Mouse (Mus musculus): Measurements from ENCODE around the gene Swi5. TPM values are rescaled to one million over a fixed set of nuclear protein-coding genes. Genes with fewer than 3 reads are reported as not detected.

The Swi5 gene
- 253 TPM for polyA plus RNA-seq (2012; fragmentation: generic; extraction: Trizol)

- H3K79me2 ChIP-seq (ENCODE audit: control insufficient read depth, insufficient read depth): peaks cover 51% of the 10 kb centered on the region
- peak; percentile 92 for TF ChIP-seq POLR2A (IDR thresholded peaks at IDR 0.05; ENCODE audit: insufficient read length, low read depth)
- TF ChIP-seq USF1 (IDR thresholded peaks at IDR 0.05; ENCODE audit: low read depth): peak; percentile 87
- TF ChIP-seq E2F4 (IDR thresholded peaks at IDR 0.05; ENCODE audit: insufficient read depth): no peak
- TF ChIP-seq CEBPB (IDR thresholded peaks at IDR 0.05; ENCODE audit: insufficient read depth, poor library complexity, severe bottlenecking): no peak
- TF ChIP-seq SRF (IDR thresholded peaks at IDR 0.05; ENCODE audit: control insufficient read depth, insufficient read length, low read depth): peak; percentile 75
- no peak for TF ChIP-seq REST (IDR thresholded peaks at IDR 0.05; ENCODE audit: insufficient read depth, insufficient read length)
- TF ChIP-seq POLR2AphosphoS2 (IDR thresholded peaks at IDR 0.05; ENCODE audit: insufficient read length, low read depth): peak; percentile 94
- no peaks in the 10 kb centered on the region for H3K27me3 ChIP-seq (ENCODE audit: control insufficient read depth, insufficient read depth, insufficient read length)
- peak within 1 kb of the TSS; percentile 88 for H3K4me3 ChIP-seq
- peak within 1 kb of the TSS; percentile 95 for H3K4me2 ChIP-seq (ENCODE audit: low read depth)
- peak within 1 kb of the TSS; percentile 62 for H3ac ChIP-seq (ENCODE audit: control insufficient read depth, insufficient read length)
- peaks cover 4% of the 10 kb centered on the region for H3K36me3 ChIP-seq (ENCODE audit: control insufficient read depth, insufficient read depth)
Measured at GRCm38 (mm10) chr2:32287923-32288367, at the start of gene Swi5. Gene Swi5 (minus strand): TSS chr2:32288075.

- Histone ChIP-seq H3K4me3 (no peak overlapping the region), H3K79me2 (ENCODE audit: control insufficient read depth, insufficient read depth) (no peaks in the 10 kb centered on the region)
- TF ChIP-seq MYOG (IDR thresholded peaks at IDR 0.05; ENCODE audit: control insufficient read depth in 1 of 3, insufficient read depth in 1 of 3, insufficient read length in 2 of 3, low read depth in 2 of 3) (no peak), TCF12 (IDR thresholded peaks at IDR 0.05; ENCODE audit: insufficient read depth, poor library complexity, severe bottlenecking) (no peak), REST (IDR thresholded peaks at IDR 0.05; ENCODE audit: insufficient read depth, insufficient read length) (no peak), E2F4 (IDR thresholded peaks at IDR 0.05; ENCODE audit: insufficient read depth) (no peak), TCF3 (IDR thresholded peaks at IDR 0.05; ENCODE audit: insufficient read length, low read depth) (no peak), SRF (IDR thresholded peaks at IDR 0.05; ENCODE audit: control insufficient read depth, insufficient read length, low read depth) (no peak), MAX (IDR thresholded peaks at IDR 0.05; ENCODE audit: low read depth) (no peak), CEBPB (IDR thresholded peaks at IDR 0.05; ENCODE audit: insufficient read depth, poor library complexity, severe bottlenecking) (no peak), POLR2A (IDR thresholded peaks at IDR 0.05; ENCODE audit: insufficient read length, low read depth) (no peak), MYOD1 (IDR thresholded peaks at IDR 0.05; ENCODE audit: control insufficient read depth in 1 of 3, insufficient read length in 2 of 3, low read depth in 2 of 3) (no peak)
Measured at GRCm38 (mm10) chr2:32335888-32336287, 48.0 kb upstream of the Swi5 start.

GRCm38 (mm10) chr2:32332159-32332558 lies 44.3 kb upstream of the Swi5 start:
- H3K36me3 ChIP-seq (ENCODE audit: control insufficient read depth, insufficient read depth): no peaks in the 10 kb centered on the region
- H3K4me2 ChIP-seq (ENCODE audit: low read depth): no peak overlapping the region
- H3ac ChIP-seq (ENCODE audit: control insufficient read depth, insufficient read length): no peak overlapping the region
- no peak overlapping the region for H3K4me3 ChIP-seq
- TF ChIP-seq REST (IDR thresholded peaks at IDR 0.05; ENCODE audit: insufficient read depth, insufficient read length) (no peak), E2F4 (IDR thresholded peaks at IDR 0.05; ENCODE audit: insufficient read depth) (no peak), TCF12 (IDR thresholded peaks at IDR 0.05; ENCODE audit: insufficient read depth, poor library complexity, severe bottlenecking) (no peak), POLR2A (IDR thresholded peaks at IDR 0.05; ENCODE audit: insufficient read length, low read depth) (no peak), MYOD1 (IDR thresholded peaks at IDR 0.05; ENCODE audit: control insufficient read depth in 1 of 3, insufficient read length in 2 of 3, low read depth in 2 of 3) (no peak), SRF (IDR thresholded peaks at IDR 0.05; ENCODE audit: control insufficient read depth, insufficient read length, low read depth) (no peak), CEBPB (IDR thresholded peaks at IDR 0.05; ENCODE audit: insufficient read depth, poor library complexity, severe bottlenecking) (no peak), MAX (IDR thresholded peaks at IDR 0.05; ENCODE audit: low read depth) (no peak), POLR2AphosphoS2 (IDR thresholded peaks at IDR 0.05; ENCODE audit: insufficient read length, low read depth) (no peak), USF1 (IDR thresholded peaks at IDR 0.05; ENCODE audit: low read depth) (no peak), MYOG (IDR thresholded peaks at IDR 0.05; ENCODE audit: control insufficient read depth in 1 of 3, insufficient read depth in 1 of 3, insufficient read length in 2 of 3, low read depth in 2 of 3) (no peak), TCF3 (IDR thresholded peaks at IDR 0.05; ENCODE audit: insufficient read length, low read depth) (no peak)
- no peaks in the 10 kb centered on the region for H3K79me2 ChIP-seq (ENCODE audit: control insufficient read depth, insufficient read depth)
- H3K27me3 ChIP-seq (ENCODE audit: control insufficient read depth, insufficient read depth, insufficient read length): no peaks in the 10 kb centered on the region

More at GRCm38 (mm10) chr2:32335888-32336287, 48.0 kb upstream of the Swi5 start:
- Histone ChIP-seq H3ac (ENCODE audit: control insufficient read depth, insufficient read length) (no peak overlapping the region), H3K4me2 (ENCODE audit: low read depth) (no peak overlapping the region), H3K27me3 (ENCODE audit: control insufficient read depth, insufficient read depth, insufficient read length) (no peaks in the 10 kb centered on the region), H3K36me3 (ENCODE audit: control insufficient read depth, insufficient read depth) (no peaks in the 10 kb centered on the region)

- Histone ChIP-seq H3K4me2 (ENCODE audit: low read depth) (peak overlapping the region; percentile 27), H3K4me3 (no peak overlapping the region), H3K36me3 (ENCODE audit: control insufficient read depth, insufficient read depth) (no peaks in the 10 kb centered on the region), H3ac (ENCODE audit: control insufficient read depth, insufficient read length) (no peak overlapping the region), H3K79me2 (ENCODE audit: control insufficient read depth, insufficient read depth) (no peaks in the 10 kb centered on the region), H3K27me3 (ENCODE audit: control insufficient read depth, insufficient read depth, insufficient read length) (no peaks in the 10 kb centered on the region)
- TF ChIP-seq MAX (IDR thresholded peaks at IDR 0.05; ENCODE audit: low read depth) (no peak), MYOG (IDR thresholded peaks at IDR 0.05; ENCODE audit: control insufficient read depth in 1 of 3, insufficient read depth in 1 of 3, insufficient read length in 2 of 3, low read depth in 2 of 3) (no peak)
Measured at GRCm38 (mm10) chr2:32329531-32329930, 41.7 kb upstream of the Swi5 start.

- H3ac ChIP-seq (ENCODE audit: control insufficient read depth, insufficient read length): no peak overlapping the region
- no peaks in the 10 kb centered on the region for H3K36me3 ChIP-seq (ENCODE audit: control insufficient read depth, insufficient read depth)
- TF ChIP-seq REST (IDR thresholded peaks at IDR 0.05; ENCODE audit: insufficient read depth, insufficient read length) (no peak), CEBPB (IDR thresholded peaks at IDR 0.05; ENCODE audit: insufficient read depth, poor library complexity, severe bottlenecking) (no peak), E2F4 (IDR thresholded peaks at IDR 0.05; ENCODE audit: insufficient read depth) (no peak), TCF3 (IDR thresholded peaks at IDR 0.05; ENCODE audit: insufficient read length, low read depth) (no peak)
- H3K27me3 ChIP-seq (ENCODE audit: control insufficient read depth, insufficient read depth, insufficient read length): no peaks in the 10 kb centered on the region
- H3K4me2 ChIP-seq (ENCODE audit: low read depth): no peak overlapping the region
- H3K4me3 ChIP-seq: no peak overlapping the region
- no peaks in the 10 kb centered on the region for H3K79me2 ChIP-seq (ENCODE audit: control insufficient read depth, insufficient read depth)
Measured at GRCm38 (mm10) chr2:32328911-32329460, 41.1 kb upstream of the Swi5 start.
